Mouse (Mus musculus) forebrain, embryonic 15.5 days (tissue): ENCODE measurements around the gene Cntnap5a. TPM values are rescaled to one million over a fixed set of nuclear protein-coding genes. Genes with fewer than 3 reads are reported as not detected.

Experiments used
- ATAC-seq: fragments of 200-750 bp; cut with Nextera tagmentation; replicated peaks from 2 replicates; pipeline ENCODE4 v1.8.0; 2017; ENCODE audit warnings: mild to moderate bottlenecking, moderate TSS enrichment, moderate library complexity
- H3K27ac ChIP-seq: fragments of 300-500 bp; sonication (generic); replicated peaks from 2 replicates; pipeline ENCODE4 v1.5.1; 2015; ENCODE audit warnings: mild to moderate bottlenecking, inconsistent platforms
- H3K27me3 ChIP-seq: fragments of 300-500 bp; sonication (generic); 2 replicates; pipeline ENCODE4 v1.6.1; 2015; ENCODE audit warnings: inconsistent platforms
- H3K36me3 ChIP-seq: fragments of 300-500 bp; sonication (generic); 2 replicates; pipeline ENCODE4 v1.6.1; 2015; ENCODE audit warnings: mild to moderate bottlenecking, inconsistent platforms
- H3K4me1 ChIP-seq: fragments of 300-500 bp; sonication (generic); 2 replicates; pipeline ENCODE4 v1.6.1; 2015; ENCODE audit warnings: inconsistent platforms
- H3K4me2 ChIP-seq: fragments of 300-500 bp; sonication (generic); replicated peaks from 2 replicates; pipeline ENCODE4 v1.6.1; 2015; ENCODE audit warnings: mild to moderate bottlenecking, inconsistent platforms
- H3K4me3 ChIP-seq: fragments of 300-500 bp; sonication (generic); 2 replicates; pipeline ENCODE4 v1.5.1; 2015; ENCODE audit warnings: mild to moderate bottlenecking, inconsistent platforms
- H3K9ac ChIP-seq: fragments of 300-500 bp; sonication (generic); replicated peaks from 2 replicates; pipeline ENCODE4 v1.6.1; 2015; ENCODE audit warnings: mild to moderate bottlenecking, inconsistent platforms
- H3K9me3 ChIP-seq: fragments of 300-500 bp; sonication (generic); 2 replicates; pipeline ENCODE4 v1.6.1; 2016; ENCODE audit warnings: inconsistent platforms
- WGBS: fragments of 180-500 bp; shearing (Covaris S2); methylation state at CpG from one replicate; pipeline ENCODE4 v1.1.7; 2015; ENCODE audit warnings: mixed read lengths; 5-methylcytosine and 5-hydroxymethylcytosine counted together
- polyA plus RNA-seq: library from polyadenylated mRNA; unstranded; fragments of >200 nt; fragmentation: Nextera tagmentation; extraction: Ambion mirVana; gene quantifications from 2 replicates; pipeline ENCODE4 v1.2.1, GENCODE M21; 2015

Gene Cntnap5a
- polyA plus RNA-seq, 1 experiment from 2014 or later: 0.98 TPM

- Histone ChIP-seq H3K9ac (no peak overlapping the region), H3K27ac (no peak overlapping the region), H3K36me3 (no peaks in the 10 kb centered on the region), H3K9me3 (no peaks in the 10 kb centered on the region), H3K4me3 (no peak overlapping the region), H3K4me2 (no peak overlapping the region), H3K27me3 (no peaks in the 10 kb centered on the region), H3K4me1 (no peaks in the 10 kb centered on the region)
- ATAC-seq: no peak
Observed at GRCm38 (mm10) chr1:116281144-116281543, 596.6 kb downstream of the Cntnap5a start.

GRCm38 (mm10) chr1:116283968-116284367 is 599.4 kb downstream of the Cntnap5a start:
- ATAC-seq: no peak

GRCm38 (mm10) chr1:116306555-116306954 is 622.0 kb downstream of the Cntnap5a start:
- no peak overlapping the region for H3K27ac ChIP-seq
- H3K27me3 ChIP-seq: no peaks in the 10 kb centered on the region
- H3K9me3 ChIP-seq: no peaks in the 10 kb centered on the region
- no peaks in the 10 kb centered on the region for H3K36me3 ChIP-seq
- H3K4me2 ChIP-seq: no peak overlapping the region
- no peaks in the 10 kb centered on the region for H3K4me1 ChIP-seq
- no peak overlapping the region for H3K4me3 ChIP-seq
- WGBS: 32% methylated on average over 3 of the region's 3 CpGs
- no peak overlapping the region for H3K9ac ChIP-seq
- ATAC-seq: peak; percentile 57; the same call in 1 of the 2 replicates

More at GRCm38 (mm10) chr1:116283968-116284367, 599.4 kb downstream of the Cntnap5a start:
- Histone ChIP-seq H3K9ac (no peak overlapping the region), H3K27ac (no peak overlapping the region), H3K4me3 (no peak overlapping the region), H3K4me1 (no peaks in the 10 kb centered on the region), H3K4me2 (no peak overlapping the region), H3K36me3 (no peaks in the 10 kb centered on the region), H3K9me3 (no peaks in the 10 kb centered on the region), H3K27me3 (no peaks in the 10 kb centered on the region)
- WGBS: 39% methylated on average over 1 of the region's 1 CpGs

- no peak for ATAC-seq
- Histone ChIP-seq H3K36me3 (no peaks in the 10 kb centered on the region), H3K27me3 (no peaks in the 10 kb centered on the region), H3K4me2 (no peak overlapping the region), H3K4me1 (no peaks in the 10 kb centered on the region), H3K9me3 (no peaks in the 10 kb centered on the region), H3K4me3 (no peak overlapping the region), H3K27ac (no peak overlapping the region), H3K9ac (no peak overlapping the region)
- WGBS: 69% methylated on average over 3 of the region's 3 CpGs
Observed at GRCm38 (mm10) chr1:116311512-116311911, 627.0 kb downstream of the Cntnap5a start.

GRCm38 (mm10) chr1:116313269-116313668 is 628.7 kb downstream of the Cntnap5a start:
- Histone ChIP-seq H3K4me3 (no peak overlapping the region), H3K36me3 (no peaks in the 10 kb centered on the region), H3K9ac (no peak overlapping the region), H3K4me1 (no peaks in the 10 kb centered on the region), H3K27me3 (no peaks in the 10 kb centered on the region), H3K27ac (no peak overlapping the region), H3K4me2 (no peak overlapping the region), H3K9me3 (no peaks in the 10 kb centered on the region)
- no peak for ATAC-seq

- H3K27me3 ChIP-seq: no peaks in the 10 kb centered on the region
- no peak overlapping the region for H3K27ac ChIP-seq
- no peak overlapping the region for H3K4me2 ChIP-seq
- no peaks in the 10 kb centered on the region for H3K36me3 ChIP-seq
- no peaks in the 10 kb centered on the region for H3K4me1 ChIP-seq
- H3K9ac ChIP-seq: no peak overlapping the region
- no peak overlapping the region for H3K4me3 ChIP-seq
- ATAC-seq: no peak
- H3K9me3 ChIP-seq: no peaks in the 10 kb centered on the region
Observed at GRCm38 (mm10) chr1:116324505-116324904, 639.9 kb downstream of the Cntnap5a start.

GRCm38 (mm10) chr1:116353669-116354068 is 669.1 kb downstream of the Cntnap5a start:
- Histone ChIP-seq H3K9me3 (no peaks in the 10 kb centered on the region), H3K27me3 (no peaks in the 10 kb centered on the region), H3K4me2 (no peak overlapping the region), H3K4me3 (no peak overlapping the region), H3K4me1 (no peaks in the 10 kb centered on the region), H3K27ac (no peak overlapping the region), H3K9ac (no peak overlapping the region), H3K36me3 (no peaks in the 10 kb centered on the region)
- no peak for ATAC-seq

- WGBS: 28% methylated on average over 2 of the region's 2 CpGs
- no peaks in the 10 kb centered on the region for H3K4me1 ChIP-seq
- no peak overlapping the region for H3K9ac ChIP-seq
- no peak overlapping the region for H3K4me2 ChIP-seq
- H3K27ac ChIP-seq: no peak overlapping the region
- no peaks in the 10 kb centered on the region for H3K36me3 ChIP-seq
- no peak for ATAC-seq
- no peak overlapping the region for H3K4me3 ChIP-seq
- H3K27me3 ChIP-seq: no peaks in the 10 kb centered on the region
- no peaks in the 10 kb centered on the region for H3K9me3 ChIP-seq
Observed at GRCm38 (mm10) chr1:116365606-116366005, 681.0 kb downstream of the Cntnap5a start.

- no peak overlapping the region for H3K4me3 ChIP-seq
- no peak for ATAC-seq
- no peak overlapping the region for H3K9ac ChIP-seq
Observed at GRCm38 (mm10) chr1:116366171-116366570, 681.6 kb downstream of the Cntnap5a start.

GRCm38 (mm10) chr1:116366806-116367205 is 682.2 kb downstream of the Cntnap5a start:
- Histone ChIP-seq H3K4me1 (no peaks in the 10 kb centered on the region), H3K9me3 (no peaks in the 10 kb centered on the region), H3K36me3 (no peaks in the 10 kb centered on the region), H3K9ac (no peak overlapping the region), H3K4me3 (no peak overlapping the region), H3K27me3 (no peaks in the 10 kb centered on the region), H3K27ac (no peak overlapping the region), H3K4me2 (no peak overlapping the region)
- ATAC-seq: no peak

More at GRCm38 (mm10) chr1:116366171-116366570, 681.6 kb downstream of the Cntnap5a start:
- H3K27ac ChIP-seq: no peak overlapping the region
- no peaks in the 10 kb centered on the region for H3K9me3 ChIP-seq
- no peaks in the 10 kb centered on the region for H3K36me3 ChIP-seq
- 6% methylated on average over 2 of the region's 2 CpGs for WGBS
- H3K4me2 ChIP-seq: no peak overlapping the region
- H3K4me1 ChIP-seq: no peaks in the 10 kb centered on the region
- H3K27me3 ChIP-seq: no peaks in the 10 kb centered on the region

GRCm38 (mm10) chr1:116367572-116367971 is 683.0 kb downstream of the Cntnap5a start:
- no peak for ATAC-seq
- H3K9me3 ChIP-seq: no peaks in the 10 kb centered on the region
- WGBS: 26% methylated on average over 7 of the region's 7 CpGs
- H3K4me2 ChIP-seq: no peak overlapping the region
- no peak overlapping the region for H3K9ac ChIP-seq
- no peak overlapping the region for H3K4me3 ChIP-seq
- H3K4me1 ChIP-seq: no peaks in the 10 kb centered on the region
- no peaks in the 10 kb centered on the region for H3K27me3 ChIP-seq
- no peaks in the 10 kb centered on the region for H3K36me3 ChIP-seq
- no peak overlapping the region for H3K27ac ChIP-seq

GRCm38 (mm10) chr1:116370817-116371216 is 686.3 kb downstream of the Cntnap5a start:
- no peak overlapping the region for H3K27ac ChIP-seq
- no peak overlapping the region for H3K4me2 ChIP-seq
- no peak overlapping the region for H3K4me3 ChIP-seq
- no peak overlapping the region for H3K9ac ChIP-seq
- no peaks in the 10 kb centered on the region for H3K9me3 ChIP-seq
- H3K27me3 ChIP-seq: no peaks in the 10 kb centered on the region
- whole genome bisulfite sequencing: 92% methylated on average over 4 of the region's 4 CpGs
- H3K4me1 ChIP-seq: no peaks in the 10 kb centered on the region
- ATAC-seq: no peak
- H3K36me3 ChIP-seq: no peaks in the 10 kb centered on the region

- no peak for ATAC-seq
- H3K4me3 ChIP-seq: no peak overlapping the region
- no peaks in the 10 kb centered on the region for H3K9me3 ChIP-seq
- no peak overlapping the region for H3K4me2 ChIP-seq
- no peaks in the 10 kb centered on the region for H3K4me1 ChIP-seq
- H3K27ac ChIP-seq: no peak overlapping the region
- no peaks in the 10 kb centered on the region for H3K27me3 ChIP-seq
- H3K36me3 ChIP-seq: no peaks in the 10 kb centered on the region
- no peak overlapping the region for H3K9ac ChIP-seq
- 73% methylated on average over 1 of the region's 1 CpGs for WGBS
Observed at GRCm38 (mm10) chr1:116373551-116373950, 689.0 kb downstream of the Cntnap5a start.
